Mouse (Mus musculus) gastrocnemius, adult 8-10 months (tissue): ENCODE data around the gene Gpr137. TPM values are rescaled to one million over a fixed set of nuclear protein-coding genes. Genes with fewer than 3 reads are reported as not detected.
A peak's percentile ranks its signal among the peaks of the same experiment; 100 is the strongest.

Experiments
- DNase-seq, 2 experiments: peaks; one replicate each; pipeline ENCODE4 v3.0.0; 2022; ENCODE audit warnings: low spot score in 2 of 2
- total RNA-seq, 4 experiments: library from RNA; stranded (reverse); gene quantifications; 2 replicates each; pipeline ENCODE4 v1.2.4; 2022

Gene Gpr137
- total RNA-seq, 4 experiments from 2014 or later, result 9.1 to 10.9 (median 10.0) TPM

DNA sequence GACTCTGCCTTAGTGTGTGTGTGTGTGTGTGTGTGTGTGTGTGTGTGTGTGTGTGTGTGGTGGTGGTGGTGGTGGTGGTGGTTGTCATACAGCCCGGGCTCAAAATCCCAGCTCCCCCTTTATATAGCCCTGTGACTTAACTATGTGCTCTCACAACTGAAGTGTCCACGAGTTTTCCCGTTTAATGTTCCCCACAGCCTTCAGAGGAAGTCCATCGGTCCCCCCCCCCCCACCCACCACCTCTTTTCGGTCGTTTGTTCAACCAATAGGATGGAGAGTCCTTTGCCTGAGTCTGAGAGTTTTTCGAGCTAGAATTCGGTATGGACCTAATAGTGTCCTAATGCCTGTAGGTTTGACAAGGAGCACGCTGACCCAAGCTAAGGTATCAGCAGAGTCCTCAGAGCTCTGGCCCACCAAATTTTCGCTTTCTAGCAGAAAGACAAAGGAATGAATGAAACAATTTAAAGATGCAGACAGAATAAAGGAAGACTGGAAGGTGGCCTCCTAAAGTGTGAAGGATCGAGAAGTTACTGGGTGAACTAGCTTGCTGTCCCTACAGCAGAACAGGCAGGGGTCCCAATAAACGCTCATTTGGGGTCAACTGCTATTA is 31.4 kb upstream of the Gpr137 start:
- no peak for DNase-seq

DNA sequence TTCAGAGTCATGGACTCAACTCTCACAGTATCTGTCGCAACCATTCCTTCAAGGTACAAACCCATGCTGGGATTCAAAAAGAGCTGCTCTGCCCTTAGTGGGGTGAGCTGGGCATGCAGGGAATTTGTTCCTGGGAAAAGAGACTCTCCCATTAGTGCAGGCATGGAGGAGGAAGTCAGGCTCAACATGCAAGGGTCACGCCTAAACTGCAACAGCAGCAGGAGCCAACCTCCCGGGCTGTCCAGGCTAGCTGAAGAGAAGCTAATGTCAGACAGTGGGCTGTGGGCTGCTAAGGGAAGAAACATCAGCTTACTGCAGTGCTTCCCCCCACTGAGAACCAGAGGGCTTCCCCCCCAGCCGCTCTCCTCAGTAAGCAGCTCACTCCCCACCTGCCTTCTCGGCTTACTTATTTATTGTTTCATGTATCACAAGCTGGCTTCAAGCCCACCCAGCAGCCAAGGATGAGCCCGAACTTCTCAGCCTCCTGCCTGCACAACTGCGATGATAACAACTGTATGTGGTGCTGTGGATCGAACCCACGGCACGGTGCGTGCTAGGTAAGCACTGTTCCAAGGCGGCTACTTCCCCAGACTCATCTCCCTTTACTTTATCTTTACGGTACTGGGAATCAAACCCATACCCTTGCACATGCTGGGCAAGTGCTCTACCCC is 30.1 kb upstream of the Gpr137 start:
- no peak for DNase-seq

DNA sequence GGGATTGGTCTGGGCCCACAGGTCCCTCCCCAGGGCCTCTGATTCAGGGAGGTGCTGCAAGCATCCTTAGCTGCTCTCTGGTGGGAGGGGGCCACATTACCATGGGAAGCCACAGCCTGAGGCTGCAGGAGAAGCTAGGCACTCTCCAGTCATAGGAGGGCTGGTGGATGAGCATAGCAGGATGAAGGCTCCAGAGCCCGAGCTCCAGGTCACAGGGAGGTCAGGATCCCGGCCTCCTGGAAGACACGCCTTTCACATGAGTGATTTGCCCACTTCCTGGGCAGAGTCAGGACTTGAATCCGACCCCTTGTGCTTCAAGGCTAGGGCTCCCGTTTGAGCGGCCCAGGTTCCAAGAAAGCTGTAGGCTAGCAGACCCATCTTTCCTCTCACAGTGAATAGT is 29.4 kb upstream of the Gpr137 start:
- DNase-seq, result no peak

- no peak for DNase-seq
These were observed 28.3 kb upstream of the Gpr137 start for GRCm38 (mm10) chr19:6970460-6971085.

DNA sequence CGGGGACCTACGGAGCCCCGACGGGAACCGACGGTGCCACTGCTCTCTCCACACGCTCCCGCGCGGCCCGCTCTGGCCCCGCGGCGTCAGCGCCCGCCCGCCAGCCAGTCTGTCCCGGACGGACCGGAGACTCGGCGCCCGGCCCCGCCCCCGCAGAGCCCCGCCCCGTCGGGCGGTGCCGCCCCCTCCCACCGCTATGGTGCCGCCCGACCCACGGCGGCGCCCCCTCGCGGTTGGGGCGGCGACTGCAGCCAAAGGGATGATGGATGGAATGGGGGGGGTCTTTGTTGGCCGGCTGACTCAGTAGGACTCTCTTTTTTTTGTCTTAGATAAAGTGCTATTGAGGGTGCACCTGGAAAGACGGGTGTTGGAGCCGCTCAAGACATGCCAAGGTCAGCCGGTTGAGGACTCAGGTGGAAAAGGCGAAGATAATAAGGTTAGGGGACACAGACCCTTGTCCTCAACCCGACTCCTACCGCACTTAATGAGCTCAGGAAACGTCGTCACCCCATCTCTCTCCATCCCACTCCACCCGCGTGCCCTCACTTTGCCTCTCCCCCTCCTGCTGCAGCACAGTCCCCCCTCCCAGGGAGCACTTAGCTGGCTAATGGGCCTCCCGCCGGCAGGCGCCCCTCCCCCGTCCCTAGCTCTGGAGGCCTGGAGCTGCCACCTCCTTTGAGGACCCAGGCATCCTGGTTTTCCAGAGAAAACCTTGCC is 27.5 kb upstream of the Gpr137 start:
- peak; percentile 59 to 67 for DNase-seq

GRCm38 (mm10) chr19:6969291-6969664 is 27.0 kb upstream of the Gpr137 start:
- DNase-seq, result no peak

DNA sequence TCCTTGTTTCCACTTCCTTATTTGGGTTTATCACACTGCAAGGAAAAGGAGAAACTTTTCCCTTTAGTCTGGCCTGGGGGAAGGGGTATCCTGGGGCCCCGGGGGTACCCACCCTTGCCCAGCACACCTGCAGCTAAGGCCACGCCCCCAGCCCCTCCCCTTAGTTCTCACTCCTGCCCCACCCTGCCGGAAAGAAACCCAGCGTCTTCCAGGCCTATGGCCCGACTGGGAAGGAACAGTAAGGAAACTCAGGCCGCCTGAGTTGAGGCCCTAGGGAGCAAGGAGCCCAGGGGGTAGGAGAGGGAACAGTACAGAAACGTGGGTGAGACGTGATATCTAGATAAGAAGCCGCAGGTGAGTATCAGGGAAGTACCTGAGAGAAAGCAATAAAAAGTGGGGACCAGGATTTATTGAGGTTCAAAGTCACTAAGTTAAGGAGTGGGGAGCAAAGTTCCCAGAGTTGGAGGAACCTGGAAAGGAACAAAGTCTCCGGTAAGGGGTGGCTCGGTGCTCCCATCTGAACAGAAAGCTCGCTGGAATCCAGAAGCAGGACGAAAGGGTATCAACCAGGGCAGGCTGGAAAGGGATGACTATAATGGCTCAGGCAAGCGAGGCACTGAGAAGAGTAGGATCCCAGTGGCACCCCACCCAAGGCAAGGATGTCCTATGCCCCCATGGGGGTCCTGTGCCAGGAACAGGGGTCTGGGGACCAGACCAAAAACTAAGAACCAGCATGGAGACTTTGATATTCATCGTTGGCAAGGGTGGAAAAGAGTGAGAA is 26.4 kb upstream of the Gpr137 start:
- no peak for DNase-seq

GRCm38 (mm10) chr19:6956461-6956860 is 14.2 kb upstream of the Gpr137 start:
- no peak for DNase-seq

GRCm38 (mm10) chr19:6955424-6955823 is 13.1 kb upstream of the Gpr137 start:
- no peak for DNase-seq

DNA sequence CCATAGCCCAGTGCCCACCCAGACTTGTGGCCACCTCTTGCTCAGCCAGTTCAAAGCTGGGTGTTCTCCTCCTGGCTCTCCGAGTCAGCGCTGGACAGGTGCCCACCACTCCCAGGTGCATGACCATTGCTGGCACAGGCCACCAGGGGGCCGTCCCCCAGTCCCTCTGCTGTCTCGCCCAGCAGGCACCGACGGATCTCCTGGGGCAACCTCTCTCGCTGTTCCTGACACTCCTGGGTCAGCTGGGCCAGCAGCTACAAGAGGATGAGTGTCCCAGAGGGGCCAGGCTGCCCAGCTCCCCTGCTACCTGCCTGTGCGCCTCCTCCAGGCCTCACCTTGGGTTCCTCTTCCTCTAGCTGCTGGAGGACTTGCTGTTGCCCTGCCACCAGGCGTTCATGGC is 11.8 kb upstream of the Gpr137 start:
- DNase-seq, result no peak

DNA sequence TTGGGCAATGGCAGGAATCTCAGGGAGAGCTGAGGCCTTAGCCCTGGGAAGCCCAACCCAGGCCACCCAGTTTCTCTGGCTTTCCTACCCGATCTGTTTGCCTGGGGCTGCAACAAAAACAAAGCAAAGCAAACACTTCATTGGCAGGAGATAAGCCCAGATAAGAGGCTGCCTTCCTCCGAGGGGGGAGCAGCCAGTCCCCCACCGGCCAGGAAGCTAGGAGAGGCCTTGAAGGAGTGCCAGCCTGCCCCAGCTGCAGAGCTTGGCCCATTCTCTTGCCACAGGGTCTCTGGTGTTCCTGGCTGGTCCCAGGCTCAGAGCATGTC is 10.4 kb upstream of the Gpr137 start:
- no peak for DNase-seq

- peak; percentile 86 to 88 for DNase-seq
These were observed 9.9 kb upstream of the Gpr137 start for GRCm38 (mm10) chr19:6951994-6952711.

DNA sequence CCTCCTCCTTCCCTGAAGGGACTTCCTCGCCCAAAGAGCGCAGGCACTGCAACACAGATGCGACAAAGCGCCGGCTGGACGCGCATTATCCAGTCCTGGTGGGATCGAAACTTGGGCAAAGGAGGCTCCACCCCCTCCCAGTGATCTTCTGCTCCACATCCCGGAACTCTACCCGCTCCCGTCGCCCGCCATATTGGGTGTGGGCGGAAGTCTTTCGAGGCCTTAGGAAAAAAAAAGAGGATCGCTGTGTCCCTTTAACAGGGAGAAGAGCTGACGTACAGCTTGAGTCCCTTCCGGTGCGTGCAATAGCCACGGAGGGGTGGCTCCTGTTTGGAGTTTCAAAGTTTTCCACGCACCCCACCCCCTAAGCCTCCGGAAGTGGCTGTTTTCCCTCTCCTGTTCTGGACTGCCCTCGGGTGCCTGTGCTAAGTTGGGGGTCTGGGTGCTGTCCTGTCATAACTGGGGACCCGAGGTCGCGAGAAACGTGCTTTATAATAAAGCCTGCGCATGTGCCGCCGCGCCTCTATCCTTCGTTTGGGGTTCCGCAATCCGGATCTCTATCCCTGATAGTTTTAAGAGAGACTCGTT is 9.2 kb upstream of the Gpr137 start:
- peak; percentile 92 to 93 for DNase-seq

DNA sequence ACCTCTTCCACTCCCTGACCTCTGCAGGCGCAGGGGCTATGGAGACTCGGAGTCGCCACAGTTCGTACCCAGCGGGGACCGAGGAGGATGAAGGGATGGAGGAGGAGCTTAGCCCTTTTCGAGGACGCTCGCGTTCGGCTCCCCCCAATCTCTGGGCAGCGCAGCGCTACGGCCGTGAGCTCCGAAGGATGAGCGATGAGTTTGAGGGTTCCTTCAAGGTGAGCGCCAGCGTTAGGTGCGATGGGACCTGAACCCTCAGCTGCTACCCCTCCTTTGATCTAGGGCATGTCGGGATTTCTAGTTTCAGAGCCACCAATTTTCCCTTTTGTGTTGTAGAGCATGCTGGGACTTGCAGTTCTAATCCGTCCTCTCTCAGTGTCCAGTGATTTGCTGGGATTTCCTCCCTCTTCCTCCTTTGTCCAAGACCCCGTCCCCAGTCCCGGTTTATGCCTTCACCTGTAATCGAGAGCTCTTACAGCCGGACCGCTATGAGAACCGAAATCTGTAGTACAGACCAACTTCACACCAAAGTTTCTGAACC is 8.4 kb upstream of the Gpr137 start:
- no peak for DNase-seq

DNA sequence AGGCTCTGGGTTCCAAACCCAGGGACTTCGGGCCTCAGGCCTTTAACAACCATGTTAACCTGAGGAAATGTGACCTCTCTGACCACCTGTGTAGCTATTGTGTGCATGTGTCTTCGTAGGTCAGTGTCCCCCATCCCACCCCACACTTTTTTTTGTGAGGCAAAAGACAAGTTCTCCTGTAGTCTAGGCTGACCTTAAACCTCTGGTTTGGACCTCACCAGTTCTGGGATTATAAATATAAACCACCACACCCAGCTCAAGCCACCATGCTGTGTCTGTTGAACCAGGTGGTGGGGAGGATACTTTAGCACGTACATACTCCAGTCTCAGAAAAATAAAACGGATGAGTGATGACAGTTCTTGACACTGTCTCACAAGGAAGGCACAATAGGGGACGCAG is 7.7 kb upstream of the Gpr137 start:
- DNase-seq, result no peak

- DNase-seq, result no peak
These were observed 7.3 kb upstream of the Gpr137 start for GRCm38 (mm10) chr19:6949532-6949931.

GRCm38 (mm10) chr19:6948186-6948585 is 5.9 kb upstream of the Gpr137 start:
- DNase-seq, result no peak

DNA sequence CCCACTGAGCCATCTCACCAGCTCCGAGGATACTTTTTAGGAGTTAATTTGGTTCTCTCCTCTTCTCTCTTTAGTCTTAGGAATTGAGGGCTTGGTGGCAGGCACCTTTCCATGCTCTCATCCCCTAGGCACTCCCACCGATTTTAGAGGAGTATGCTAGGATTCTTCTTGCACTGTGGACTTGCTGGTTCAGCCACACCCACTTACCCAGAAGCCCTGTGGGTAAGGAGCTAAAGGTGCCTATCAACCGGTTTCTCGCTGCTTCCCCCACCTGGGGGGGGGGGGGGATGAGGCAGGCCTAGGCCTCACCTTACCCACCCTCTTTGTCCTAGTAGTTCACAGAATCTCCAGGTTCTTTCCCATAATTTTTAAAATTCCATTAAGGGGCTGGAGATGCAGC is 5.5 kb upstream of the Gpr137 start:
- no peak for DNase-seq

DNA sequence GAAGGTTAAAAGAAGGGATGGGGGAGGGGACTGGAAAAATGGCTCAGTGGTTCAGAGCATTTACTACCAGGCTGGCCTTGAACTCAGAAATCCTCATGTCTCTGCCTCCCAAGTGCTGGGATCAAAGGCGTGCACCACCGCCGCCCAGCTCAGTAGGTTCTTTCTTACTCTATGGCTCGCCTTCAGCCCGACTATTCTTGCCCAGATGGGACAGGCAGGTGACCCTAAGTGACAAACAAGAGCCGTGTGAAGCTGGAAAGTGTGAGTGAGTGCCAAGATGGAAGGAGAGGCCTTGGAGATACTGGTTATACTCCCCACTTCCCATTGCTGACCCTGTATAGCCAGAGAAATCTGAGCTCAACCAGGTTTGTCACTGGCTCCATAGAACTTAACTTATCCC is 1.4 kb upstream of the Gpr137 start:
- DNase-seq, result no peak

- DNase-seq, result no peak
These were observed 484 bp upstream of the Gpr137 start for GRCm38 (mm10) chr19:6942764-6943163.
